Mouse (Mus musculus) adrenal gland, adult (tissue): ENCODE data around the gene Ddx17.

Experiments used
- DNase-seq, 2 experiments: peaks; one replicate each; pipeline ENCODE4 v3.0.0; 2022 to 2023; ENCODE audit warnings: low spot score in 1 of 2; ENCODE audit not compliant: inconsistent age in 2 of 2

The Ddx17 gene

GRCm38 (mm10) chr15:79546410-79547288 lies at the start of gene Ddx17:
TSS of gene Ddx17 (minus strand) at chr15:79546741.
- DNase-seq, result peak; percentile 98 to 100

- no peak for DNase-seq
Measured at GRCm38 (mm10) chr15:79581581-79581980, 35.0 kb upstream of the Ddx17 start.

- DNase-seq, result no peak
Measured at GRCm38 (mm10) chr15:79577671-79578426, 31.3 kb upstream of the Ddx17 start.

- no peak for DNase-seq
Measured at GRCm38 (mm10) chr15:79576947-79577346, 30.4 kb upstream of the Ddx17 start.

- DNase-seq, result no peak
Measured at GRCm38 (mm10) chr15:79575543-79576222, 29.1 kb upstream of the Ddx17 start.

- no peak for DNase-seq
Measured at GRCm38 (mm10) chr15:79562417-79562816, 15.9 kb upstream of the Ddx17 start.

GRCm38 (mm10) chr15:79559649-79560048 lies 13.1 kb upstream of the Ddx17 start:
- DNase-seq, result no peak

GRCm38 (mm10) chr15:79552566-79552965 lies 6.0 kb upstream of the Ddx17 start:
- DNase-seq, result no peak

- DNase-seq, result no peak
Measured at GRCm38 (mm10) chr15:79548226-79548625, 1.7 kb upstream of the Ddx17 start.

GRCm38 (mm10) chr15:79547289-79547820 lies 814 bp upstream of the Ddx17 start:
- DNase-seq, result peak in 1 of 2 experiments; percentile 15

GRCm38 (mm10) chr15:79545921-79546399 lies 581 bp downstream of the Ddx17 start:
- DNase-seq, result peak; percentile 80 to 92

GRCm38 (mm10) chr15:79545496-79545895 lies 1.0 kb downstream of the Ddx17 start:
- DNase-seq, result no peak

- DNase-seq, result peak in 1 of 2 experiments; percentile 16
Measured at GRCm38 (mm10) chr15:79543968-79544367, 2.6 kb downstream of the Ddx17 start.

GRCm38 (mm10) chr15:79533796-79534195 lies 12.7 kb downstream of the Ddx17 start:
- DNase-seq, result no peak

GRCm38 (mm10) chr15:79529935-79530334 lies 16.6 kb downstream of the Ddx17 start:
- no peak for DNase-seq

GRCm38 (mm10) chr15:79527991-79528639 lies 18.4 kb downstream of the Ddx17 start:
- peak in 1 of 2 experiments; percentile 49 for DNase-seq

GRCm38 (mm10) chr15:79527192-79527591 lies 19.3 kb downstream of the Ddx17 start:
- peak in 1 of 2 experiments; percentile 54 for DNase-seq

- DNase-seq, result no peak
Measured at GRCm38 (mm10) chr15:79525979-79526768, 20.4 kb downstream of the Ddx17 start.

GRCm38 (mm10) chr15:79525564-79525963 lies 21.0 kb downstream of the Ddx17 start:
- no peak for DNase-seq
